Mouse (Mus musculus): ENCODE results near the gene Haghl. TPM values are rescaled to one million over a fixed set of nuclear protein-coding genes. Genes with fewer than 3 reads are reported as not detected.

The Haghl gene
- polyA plus RNA-seq, 1 experiment from 2014 or later: 135 TPM

- H3K4me3 ChIP-seq (replicated peaks; ENCODE audit: low read length): peak overlapping the region; percentile 66
- H3K9me3 ChIP-seq (ENCODE audit: control insufficient read depth, low read length): no peaks in the 10 kb centered on the region
- WGBS: 41% methylated on average over 8 of the region's 8 CpGs
- peaks cover 20% of the 10 kb centered on the region for H3K36me3 ChIP-seq (ENCODE audit: control insufficient read depth, insufficient read depth)
- H3K4me2 ChIP-seq (ENCODE audit: low read length): peak overlapping the region; percentile 93
- peaks cover 79% of the 10 kb centered on the region for H3K4me1 ChIP-seq (replicated peaks; ENCODE audit: control insufficient read depth, insufficient read depth, low read length)
- no peak for ATAC-seq
- peak overlapping the region; percentile 93 for H3K27ac ChIP-seq (ENCODE audit: low read length)
- no peaks in the 10 kb centered on the region for H3K27me3 ChIP-seq (replicated peaks; ENCODE audit: control insufficient read depth, insufficient read depth, low read length)
- H3K9ac ChIP-seq (replicated peaks; ENCODE audit: low read depth, low read length): peak overlapping the region; percentile 80
Measured at GRCm38 (mm10) chr17:25829558-25830017, 44.1 kb upstream of the Haghl start.

GRCm38 (mm10) chr17:25828712-25829557 lies 43.5 kb upstream of the Haghl start, which contains the start of gene Jmjd8:
Gene Jmjd8, plus strand, starts transcription at chr17:25828867.
- Histone ChIP-seq H3K4me3 (replicated peaks; ENCODE audit: low read length) (peak within 1 kb of the TSS; percentile 66), H3K9me3 (ENCODE audit: control insufficient read depth, low read length) (no peaks in the 10 kb centered on the region), H3K27ac (ENCODE audit: low read length) (peak within 1 kb of the TSS; percentile 93), H3K27me3 (replicated peaks; ENCODE audit: control insufficient read depth, insufficient read depth, low read length) (no peaks in the 10 kb centered on the region), H3K9ac (replicated peaks; ENCODE audit: low read depth, low read length) (peak within 1 kb of the TSS; percentile 80), H3K4me2 (ENCODE audit: low read length) (peak within 1 kb of the TSS; percentile 93), H3K4me1 (replicated peaks; ENCODE audit: control insufficient read depth, insufficient read depth, low read length) (peaks cover 79% of the 10 kb centered on the region), H3K36me3 (ENCODE audit: control insufficient read depth, insufficient read depth) (peaks cover 20% of the 10 kb centered on the region)
- ATAC-seq: peak; percentile 73
- WGBS: 1% methylated on average over 32 of the region's 32 CpGs

- peak overlapping the region; percentile 93 for H3K27ac ChIP-seq (ENCODE audit: low read length)
- WGBS: 85% methylated on average over 8 of the region's 8 CpGs
- H3K4me1 ChIP-seq (replicated peaks; ENCODE audit: control insufficient read depth, insufficient read depth, low read length): peaks cover 76% of the 10 kb centered on the region
- H3K9me3 ChIP-seq (ENCODE audit: control insufficient read depth, low read length): no peaks in the 10 kb centered on the region
- ATAC-seq: no peak
- peaks cover 20% of the 10 kb centered on the region for H3K36me3 ChIP-seq (ENCODE audit: control insufficient read depth, insufficient read depth)
- peak overlapping the region; percentile 66 for H3K4me3 ChIP-seq (replicated peaks; ENCODE audit: low read length)
- H3K27me3 ChIP-seq (replicated peaks; ENCODE audit: control insufficient read depth, insufficient read depth, low read length): no peaks in the 10 kb centered on the region
- peak overlapping the region; percentile 80 for H3K9ac ChIP-seq (replicated peaks; ENCODE audit: low read depth, low read length)
- peak overlapping the region; percentile 93 for H3K4me2 ChIP-seq (ENCODE audit: low read length)
Measured at GRCm38 (mm10) chr17:25828223-25828594, 42.7 kb upstream of the Haghl start.

- no peaks in the 10 kb centered on the region for H3K27me3 ChIP-seq (replicated peaks; ENCODE audit: control insufficient read depth, insufficient read depth, low read length)
- peaks cover 20% of the 10 kb centered on the region for H3K36me3 ChIP-seq (ENCODE audit: control insufficient read depth, insufficient read depth)
- no peak overlapping the region for H3K4me3 ChIP-seq (replicated peaks; ENCODE audit: low read length)
- H3K4me2 ChIP-seq (ENCODE audit: low read length): no peak overlapping the region
- H3K9me3 ChIP-seq (ENCODE audit: control insufficient read depth, low read length): no peaks in the 10 kb centered on the region
- 92% methylated on average over 22 of the region's 22 CpGs for WGBS
- peaks cover 76% of the 10 kb centered on the region for H3K4me1 ChIP-seq (replicated peaks; ENCODE audit: control insufficient read depth, insufficient read depth, low read length)
- no peak overlapping the region for H3K27ac ChIP-seq (ENCODE audit: low read length)
- ATAC-seq: no peak
- H3K9ac ChIP-seq (replicated peaks; ENCODE audit: low read depth, low read length): no peak overlapping the region
Measured at GRCm38 (mm10) chr17:25827546-25828222, 42.2 kb upstream of the Haghl start.

GRCm38 (mm10) chr17:25827011-25827410 lies 41.5 kb upstream of the Haghl start:
- no peaks in the 10 kb centered on the region for H3K9me3 ChIP-seq (ENCODE audit: control insufficient read depth, low read length)
- H3K4me1 ChIP-seq (replicated peaks; ENCODE audit: control insufficient read depth, insufficient read depth, low read length): peaks cover 73% of the 10 kb centered on the region
- H3K27me3 ChIP-seq (replicated peaks; ENCODE audit: control insufficient read depth, insufficient read depth, low read length): no peaks in the 10 kb centered on the region
- ATAC-seq: no peak
- H3K27ac ChIP-seq (ENCODE audit: low read length): no peak overlapping the region
- H3K36me3 ChIP-seq (ENCODE audit: control insufficient read depth, insufficient read depth): peaks cover 20% of the 10 kb centered on the region
- 93% methylated on average over 13 of the region's 13 CpGs for WGBS
- H3K4me2 ChIP-seq (ENCODE audit: low read length): no peak overlapping the region
- no peak overlapping the region for H3K4me3 ChIP-seq (replicated peaks; ENCODE audit: low read length)
- no peak overlapping the region for H3K9ac ChIP-seq (replicated peaks; ENCODE audit: low read depth, low read length)

- Histone ChIP-seq H3K27me3 (replicated peaks; ENCODE audit: control insufficient read depth, insufficient read depth, low read length) (no peaks in the 10 kb centered on the region), H3K9ac (replicated peaks; ENCODE audit: low read depth, low read length) (no peak overlapping the region), H3K4me1 (replicated peaks; ENCODE audit: control insufficient read depth, insufficient read depth, low read length) (peaks cover 64% of the 10 kb centered on the region), H3K36me3 (ENCODE audit: control insufficient read depth, insufficient read depth) (peaks cover 16% of the 10 kb centered on the region), H3K4me3 (replicated peaks; ENCODE audit: low read length) (no peak overlapping the region), H3K27ac (ENCODE audit: low read length) (no peak overlapping the region), H3K4me2 (ENCODE audit: low read length) (no peak overlapping the region), H3K9me3 (ENCODE audit: control insufficient read depth, low read length) (no peaks in the 10 kb centered on the region)
- 93% methylated on average over 27 of the region's 27 CpGs for WGBS
- no peak for ATAC-seq
Measured at GRCm38 (mm10) chr17:25825984-25826570, 40.6 kb upstream of the Haghl start.

- H3K9ac ChIP-seq (replicated peaks; ENCODE audit: low read depth, low read length): no peak overlapping the region
- H3K27me3 ChIP-seq (replicated peaks; ENCODE audit: control insufficient read depth, insufficient read depth, low read length): 0 out of 2 replicates have a peak, but pooled peaks cover 1% of the 10 kb centered on the region
- H3K36me3 ChIP-seq (ENCODE audit: control insufficient read depth, insufficient read depth): peaks cover 10% of the 10 kb centered on the region; the same call in 1 of the 2 replicates
- no peak for ATAC-seq
- WGBS: 92% methylated on average over 6 of the region's 6 CpGs
- H3K4me3 ChIP-seq (replicated peaks; ENCODE audit: low read length): no peak overlapping the region
- H3K27ac ChIP-seq (ENCODE audit: low read length): no peak overlapping the region
- H3K4me1 ChIP-seq (replicated peaks; ENCODE audit: control insufficient read depth, insufficient read depth, low read length): peaks cover 57% of the 10 kb centered on the region
- H3K4me2 ChIP-seq (ENCODE audit: low read length): no peak overlapping the region
- H3K9me3 ChIP-seq (ENCODE audit: control insufficient read depth, low read length): no peaks in the 10 kb centered on the region
Measured at GRCm38 (mm10) chr17:25825311-25825710, 39.8 kb upstream of the Haghl start.

GRCm38 (mm10) chr17:25824362-25825142 lies 39.1 kb upstream of the Haghl start:
- Histone ChIP-seq H3K4me3 (replicated peaks; ENCODE audit: low read length) (peak overlapping the region; percentile 72), H3K9ac (replicated peaks; ENCODE audit: low read depth, low read length) (peak overlapping the region; percentile 77; the same call in 1 of the 2 replicates), H3K4me1 (replicated peaks; ENCODE audit: control insufficient read depth, insufficient read depth, low read length) (peaks cover 50% of the 10 kb centered on the region), H3K27me3 (replicated peaks; ENCODE audit: control insufficient read depth, insufficient read depth, low read length) (peaks cover 7% of the 10 kb centered on the region; the same call in 1 of the 2 replicates), H3K4me2 (ENCODE audit: low read length) (peak overlapping the region; percentile 99), H3K36me3 (ENCODE audit: control insufficient read depth, insufficient read depth) (peaks cover 12% of the 10 kb centered on the region; the same call in 1 of the 2 replicates), H3K27ac (ENCODE audit: low read length) (no peak overlapping the region), H3K9me3 (ENCODE audit: control insufficient read depth, low read length) (no peaks in the 10 kb centered on the region)
- ATAC-seq: no peak
- WGBS: 83% methylated on average over 17 of the region's 17 CpGs

Measured in forebrain, embryonic 16.5 days (tissue).